Comparison of ENCODE assay signal across 14 mouse cellular contexts in the genomic region with DNA sequence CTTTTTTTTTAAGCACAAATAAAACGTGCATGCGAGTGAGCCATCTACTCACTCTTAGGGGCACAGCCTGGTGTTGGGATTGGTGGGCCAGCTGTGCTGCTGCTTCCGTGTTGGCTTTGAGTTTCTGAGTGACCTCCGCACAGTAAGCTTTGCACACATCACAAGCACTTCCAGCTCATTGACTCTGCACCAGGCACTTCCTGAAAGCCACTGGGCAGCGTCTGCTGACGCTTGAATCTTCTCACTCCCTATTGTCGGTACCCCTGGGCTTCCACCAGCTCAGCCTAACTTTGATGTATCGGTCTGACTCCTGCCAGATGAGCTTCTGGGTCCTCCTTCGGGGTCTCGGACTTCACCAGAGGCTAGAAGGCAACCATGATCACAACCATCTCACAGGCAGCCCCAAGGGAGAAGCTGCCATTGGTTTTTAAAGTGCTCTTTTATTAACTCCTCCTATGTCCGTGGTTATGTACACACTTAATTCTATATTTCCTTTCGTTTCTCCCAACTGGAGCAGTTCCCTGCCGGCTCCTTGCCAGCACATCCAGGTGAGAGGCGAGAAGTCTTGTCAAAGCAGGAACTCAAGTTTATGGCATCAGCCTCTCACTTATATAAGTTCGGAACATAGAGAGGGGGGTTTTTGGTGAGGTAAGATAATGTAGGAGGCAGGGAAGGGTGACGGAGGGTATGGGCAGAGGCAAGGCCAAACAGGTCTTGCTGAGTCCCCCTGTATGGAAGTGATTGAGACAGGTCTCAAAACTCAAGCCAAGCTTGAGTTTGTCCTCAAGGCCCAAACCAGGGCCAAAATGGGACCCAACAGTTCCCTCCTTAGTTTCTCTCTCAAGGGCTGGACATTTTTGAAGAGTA.
"Had no signal": no experiment of that assay in that cellular context is flagged by ENCODE, and none has a peak within 500 bp of the region (broad histone marks: within the 10 kb centered on the region; RNA-seq: fewer than 3 reads in every experiment).

No protein-coding gene starts in this region.

- H3K4me1 ChIP-seq: kidney, embryonic 15.5 days; limb, embryonic 15.5 days; liver, embryonic 13.5 days; midbrain, embryonic 12.5 days; neural tube, embryonic 13.5 days had no signal

- DNase-seq: kidney, adult 2 months; kidney, postnatal 14 days; layer of hippocampus, postnatal 36 days; liver, embryonic 13.5 days; liver, postnatal 0 days; retina, postnatal 1 day; right cerebral cortex, postnatal 14 days; thymus, postnatal 36 days had no signal

- H3K4me3 ChIP-seq: kidney, embryonic 15.5 days; limb, embryonic 15.5 days; liver, embryonic 13.5 days; midbrain, embryonic 12.5 days; neural tube, embryonic 13.5 days had no signal

- H3K27me3 ChIP-seq: kidney, embryonic 15.5 days; limb, embryonic 15.5 days; liver, embryonic 13.5 days; midbrain, embryonic 12.5 days; neural tube, embryonic 13.5 days had no signal

- ATAC-seq: intestine, embryonic 16.5 days; midbrain, embryonic 16.5 days had no signal

- H3K9me3 ChIP-seq: kidney, embryonic 15.5 days; limb, embryonic 15.5 days; liver, embryonic 13.5 days; midbrain, embryonic 12.5 days; neural tube, embryonic 13.5 days had no signal
